Mouse (Mus musculus) telencephalon, adult 2 months (tissue): Measurements from ENCODE around the gene Vwf.

ENCODE experiments used
- DNase-seq: peaks from one replicate; pipeline ENCODE4 v3.0.0-alpha.2; 2011; ENCODE audit warnings: low read depth, low spot score

Gene Vwf

GRCm38 (mm10) chr6:125622434-125622833, 75.9 kb downstream of the Vwf start:
- DNase-seq = no peak

GRCm38 (mm10) chr6:125640486-125640885, 93.9 kb downstream of the Vwf start:
- no peak for DNase-seq

GRCm38 (mm10) chr6:125641146-125641545, 94.6 kb downstream of the Vwf start:
- peak; percentile 69 for DNase-seq

- no peak for DNase-seq
Observed at GRCm38 (mm10) chr6:125648964-125649363, 102.4 kb downstream of the Vwf start.

- no peak for DNase-seq
Observed at GRCm38 (mm10) chr6:125651335-125651734, 104.8 kb downstream of the Vwf start.

GRCm38 (mm10) chr6:125653416-125653815, 106.8 kb downstream of the Vwf start:
- no peak for DNase-seq

- no peak for DNase-seq
Observed at GRCm38 (mm10) chr6:125656921-125657320, 110.3 kb downstream of the Vwf start.

GRCm38 (mm10) chr6:125657966-125658365, 111.4 kb downstream of the Vwf start:
- no peak for DNase-seq

- DNase-seq = no peak
Observed at GRCm38 (mm10) chr6:125661106-125661877, 114.7 kb downstream of the Vwf start.

GRCm38 (mm10) chr6:125663906-125664305, 117.3 kb downstream of the Vwf start:
- no peak for DNase-seq

- DNase-seq = no peak
Observed at GRCm38 (mm10) chr6:125671835-125672234, 125.3 kb downstream of the Vwf start.

- no peak for DNase-seq
Observed at GRCm38 (mm10) chr6:125678492-125678891, 131.9 kb downstream of the Vwf start.

GRCm38 (mm10) chr6:125680613-125681012, 134.0 kb downstream of the Vwf start:
- DNase-seq = no peak

- no peak for DNase-seq
Observed at GRCm38 (mm10) chr6:125685420-125685819, 138.8 kb downstream of the Vwf start.

- no peak for DNase-seq
Observed at GRCm38 (mm10) chr6:125687986-125688385, 141.4 kb downstream of the Vwf start.

- no peak for DNase-seq
Observed at GRCm38 (mm10) chr6:125690057-125690703, 143.6 kb downstream of the Vwf start, which contains the start of gene Ano2. Gene Ano2, plus strand, starts transcription at chr6:125690419.

- no peak for DNase-seq
Observed at GRCm38 (mm10) chr6:125701146-125701545, 154.6 kb downstream of the Vwf start.

GRCm38 (mm10) chr6:125711261-125711660, 164.7 kb downstream of the Vwf start:
- peak; percentile 40 for DNase-seq

GRCm38 (mm10) chr6:125726408-125726807, 179.8 kb downstream of the Vwf start:
- no peak for DNase-seq

GRCm38 (mm10) chr6:125727484-125727911, 180.9 kb downstream of the Vwf start:
- no peak for DNase-seq

- DNase-seq = no peak
Observed at GRCm38 (mm10) chr6:125729471-125729870, 182.9 kb downstream of the Vwf start.

- DNase-seq = no peak
Observed at GRCm38 (mm10) chr6:125729986-125730535, 183.5 kb downstream of the Vwf start.
